Mouse (Mus musculus): Measurements from ENCODE around the gene Pip4p1.
"Not testable (repeated sequence)": the region's sequence is repeated elsewhere in the genome, so short reads cannot be mapped to it uniquely, and the experiment has no call there.

Pip4p1 gene

DNA sequence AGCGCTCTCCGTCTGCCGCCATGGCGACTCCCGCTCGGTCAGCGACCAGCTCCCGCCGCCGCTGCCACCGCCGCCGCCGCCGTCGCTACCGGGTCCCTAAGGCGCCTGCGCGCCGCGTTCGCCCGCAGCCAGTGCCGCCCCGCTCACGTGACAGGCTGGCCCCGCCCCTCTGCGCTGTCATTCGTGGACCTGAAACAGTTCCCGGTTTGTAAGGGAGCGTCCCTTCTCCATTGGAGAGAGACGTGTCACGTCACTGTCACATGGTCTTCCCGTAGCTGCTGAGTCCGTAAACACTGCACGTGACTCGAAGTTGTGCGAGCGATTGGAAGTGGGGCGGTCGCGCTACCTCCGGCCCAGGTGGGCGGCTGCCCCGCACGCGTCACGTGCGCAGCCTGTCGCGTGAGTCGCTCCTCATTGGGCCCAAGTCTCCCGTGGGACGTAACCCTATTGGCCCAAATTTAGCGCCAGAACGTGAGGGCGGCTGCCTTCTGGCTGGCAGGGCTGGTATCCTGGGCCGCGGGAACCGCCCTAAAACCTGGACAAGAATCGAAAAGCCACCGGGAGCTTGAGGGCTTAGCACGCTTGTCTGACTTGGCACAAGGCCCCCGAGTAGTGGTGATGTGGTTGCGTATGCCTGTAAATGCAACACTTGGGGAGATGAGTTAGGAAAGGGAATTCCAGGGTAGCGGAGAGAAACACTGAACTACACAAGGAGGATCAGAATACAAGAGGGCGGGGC lies at the start of gene Pip4p1, which contains the start of gene Pnp:
Pip4p1 (minus strand) TSS at position 103 of the 739 bp plus-strand sequence.
Pnp (plus strand) TSS at position 329 of the 739 bp plus-strand sequence.
- peak; percentile 99 for DNase-seq

DNA sequence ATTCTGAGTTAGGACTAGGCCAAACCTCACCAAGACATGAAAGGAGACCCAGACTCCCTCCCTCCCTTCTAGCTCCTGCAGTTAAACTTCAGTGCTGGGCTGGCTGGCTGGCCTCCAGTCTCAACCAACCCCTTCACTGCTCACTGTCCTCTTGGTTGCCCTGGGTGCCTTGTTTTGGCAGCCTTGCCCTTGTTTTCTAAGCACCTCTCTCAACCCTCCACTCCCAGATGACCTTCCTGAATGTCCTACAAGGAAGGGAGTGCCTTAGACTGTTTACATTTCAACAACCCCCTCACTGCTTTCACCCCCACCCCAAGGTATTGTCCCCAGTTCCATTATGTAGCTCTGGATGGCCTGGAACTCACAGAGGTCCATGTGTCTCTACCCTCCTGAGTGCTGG lies 49.0 kb upstream of the Pip4p1 start:
- no peak for DNase-seq

DNA sequence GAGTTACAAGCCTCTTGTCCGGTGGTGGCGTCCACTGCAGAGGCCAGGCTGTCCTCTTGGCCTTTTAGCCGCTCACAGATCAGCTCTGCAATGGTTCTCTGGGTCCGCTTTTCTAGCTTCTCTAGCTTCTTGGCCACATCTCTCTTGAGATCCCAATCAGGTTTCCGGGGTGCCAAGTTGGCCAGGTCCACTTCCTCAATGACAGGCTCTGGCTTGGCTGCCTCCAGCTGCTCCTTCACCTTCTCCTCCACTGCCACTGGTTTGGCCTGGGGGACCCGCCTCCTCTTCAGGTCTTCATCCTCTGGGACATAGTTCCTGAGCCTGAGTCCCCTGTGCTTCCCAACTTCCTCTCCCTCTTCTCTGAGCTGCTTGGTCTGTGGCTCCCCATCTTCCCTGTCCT lies 47.8 kb upstream of the Pip4p1 start:
- not testable (repeated sequence) for DNase-seq

DNA sequence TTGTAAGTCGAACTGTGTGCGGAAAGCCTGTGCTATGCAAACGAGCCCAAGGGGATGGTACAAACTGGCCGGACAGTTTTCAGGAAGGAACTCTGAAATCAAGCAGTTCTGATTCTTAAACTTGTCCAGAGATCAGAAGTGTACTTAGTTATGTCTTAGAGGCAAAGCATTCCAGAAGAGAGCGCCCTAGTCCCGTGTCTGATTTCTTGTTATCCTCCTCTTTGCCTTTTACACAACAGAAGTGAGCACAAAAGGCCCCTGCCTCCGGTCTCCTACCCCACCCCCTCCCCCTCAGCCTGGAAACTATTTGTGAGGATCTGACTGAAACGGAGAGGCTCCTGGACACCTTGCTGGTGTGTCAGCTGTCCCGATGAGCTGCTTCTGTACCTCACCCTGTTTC lies 46.0 kb upstream of the Pip4p1 start:
- DNase-seq: no peak

DNA sequence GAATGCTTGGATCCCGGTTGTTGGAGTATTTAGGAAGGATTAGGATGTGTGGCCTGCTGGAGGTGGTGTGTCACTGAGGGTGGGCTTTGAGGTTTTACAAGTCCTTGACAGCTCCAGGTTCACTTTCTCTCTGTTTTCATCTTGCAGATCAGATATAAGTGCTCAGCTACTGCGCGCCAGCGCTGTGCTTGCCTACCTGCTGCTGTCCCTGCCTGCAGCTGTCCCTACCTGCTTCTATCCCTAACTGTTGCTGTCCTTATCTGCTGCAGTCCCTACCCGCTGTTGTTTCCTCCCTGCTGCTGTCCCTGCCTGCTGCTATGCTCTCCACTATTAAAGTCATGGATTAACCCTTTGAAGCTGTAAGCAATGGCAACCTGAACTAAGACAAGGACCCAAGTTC lies 44.3 kb upstream of the Pip4p1 start:
- DNase-seq: no peak

DNA sequence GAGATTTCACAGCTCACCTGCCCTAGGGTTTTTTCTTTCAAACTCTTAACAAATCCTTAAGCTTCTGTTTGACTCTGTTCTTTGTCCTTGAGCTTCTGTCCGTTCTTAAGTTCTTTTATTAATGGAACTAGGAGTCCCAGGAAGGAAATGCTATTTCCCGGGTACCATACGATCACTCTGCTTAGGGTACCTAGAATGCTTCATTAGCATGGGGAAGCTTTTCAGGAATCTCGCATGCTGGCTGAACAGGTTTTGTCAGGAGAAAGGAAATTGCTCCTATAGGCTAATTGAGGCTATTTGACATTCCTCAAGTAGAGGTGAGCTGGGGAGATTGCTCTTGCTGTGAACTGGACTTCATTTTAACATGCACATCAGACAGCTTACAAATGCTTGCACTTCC lies 43.0 kb upstream of the Pip4p1 start:
- no peak for DNase-seq

DNA sequence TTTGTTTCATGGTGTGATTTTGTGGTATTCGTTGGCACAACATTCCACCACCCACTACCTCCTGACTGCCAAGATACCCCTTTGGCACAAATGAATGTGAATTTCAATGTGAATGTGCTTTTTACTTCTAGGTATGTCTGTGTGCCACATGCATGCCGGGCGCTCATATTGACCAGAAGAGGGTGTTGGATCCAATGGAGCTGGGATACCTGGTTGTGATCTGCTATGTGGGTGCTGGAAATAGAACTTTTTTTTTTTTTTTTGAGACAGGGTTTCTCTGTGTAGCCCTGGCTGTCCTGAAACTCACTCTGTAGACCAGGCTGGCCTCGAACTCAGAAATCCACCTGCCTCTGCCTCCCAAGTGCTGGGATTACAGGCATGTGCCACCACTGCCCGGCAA lies 42.4 kb upstream of the Pip4p1 start:
- not testable (repeated sequence) for DNase-seq

DNA sequence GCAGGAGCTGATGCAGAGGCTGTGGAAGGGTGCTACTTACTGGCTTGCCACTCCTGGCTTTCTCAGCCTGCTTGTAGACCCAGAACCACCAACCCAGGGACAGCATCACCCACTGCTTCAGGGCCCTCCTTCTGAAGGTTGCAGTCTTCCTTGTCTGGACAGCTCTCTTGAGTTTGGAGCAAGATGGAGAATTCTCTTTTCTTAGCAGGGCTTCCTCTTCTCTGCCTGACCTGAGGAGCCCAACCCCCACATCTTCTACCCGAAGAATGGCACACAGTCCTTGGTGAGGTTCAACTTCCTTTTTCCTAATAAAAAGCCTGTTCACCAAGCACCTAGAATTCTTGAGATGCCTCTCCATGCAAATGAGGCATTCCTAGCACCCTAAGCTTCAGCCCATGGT lies 40.2 kb upstream of the Pip4p1 start:
- no peak for DNase-seq

DNA sequence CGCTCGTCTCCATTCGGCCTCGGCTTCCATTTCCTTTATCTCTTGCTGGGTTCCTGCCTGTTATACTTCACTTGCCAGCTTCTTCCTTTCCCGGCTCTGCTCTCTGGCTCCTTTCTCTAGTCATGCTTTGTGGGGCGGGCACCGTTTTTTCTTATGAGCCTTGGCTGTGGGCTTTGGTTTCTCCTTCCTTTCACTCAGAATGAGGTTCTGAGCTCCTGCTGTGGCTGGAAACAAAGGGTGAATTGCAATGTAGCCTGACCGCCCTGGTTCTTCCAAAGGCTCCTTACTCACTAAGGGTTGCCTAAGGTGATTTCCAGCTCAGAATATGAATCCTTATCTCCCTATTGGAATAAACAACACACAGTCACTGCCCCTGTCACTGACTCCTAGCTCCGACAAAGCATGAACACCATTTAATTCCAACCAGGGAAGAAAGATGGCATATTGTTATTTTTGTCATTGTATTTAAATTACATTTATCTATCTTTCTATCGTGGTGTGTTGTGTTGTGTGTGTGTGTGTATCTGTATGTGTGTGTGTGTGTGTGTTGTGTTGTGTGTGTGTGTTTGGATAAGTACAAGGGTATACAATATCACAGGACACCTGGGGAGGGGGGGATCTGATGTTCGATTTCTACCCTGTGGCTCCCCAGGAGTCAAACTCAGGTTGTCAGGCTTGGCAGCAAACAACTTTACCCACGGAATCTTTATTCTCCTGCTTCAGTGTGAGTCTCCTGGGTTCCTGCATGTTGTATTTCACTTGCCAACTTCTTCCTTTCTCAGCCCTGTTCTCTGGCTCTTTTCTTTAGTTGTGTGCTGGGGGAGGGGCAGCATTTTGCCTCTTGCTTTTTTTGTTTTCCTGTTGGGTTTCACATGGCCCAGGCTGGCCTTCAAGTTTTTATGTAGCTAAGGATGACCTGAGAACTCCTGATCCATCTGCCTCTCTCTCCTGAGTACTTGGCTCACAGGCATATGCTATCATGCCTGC lies 39.2 kb upstream of the Pip4p1 start:
- DNase-seq: peak; percentile 38

DNA sequence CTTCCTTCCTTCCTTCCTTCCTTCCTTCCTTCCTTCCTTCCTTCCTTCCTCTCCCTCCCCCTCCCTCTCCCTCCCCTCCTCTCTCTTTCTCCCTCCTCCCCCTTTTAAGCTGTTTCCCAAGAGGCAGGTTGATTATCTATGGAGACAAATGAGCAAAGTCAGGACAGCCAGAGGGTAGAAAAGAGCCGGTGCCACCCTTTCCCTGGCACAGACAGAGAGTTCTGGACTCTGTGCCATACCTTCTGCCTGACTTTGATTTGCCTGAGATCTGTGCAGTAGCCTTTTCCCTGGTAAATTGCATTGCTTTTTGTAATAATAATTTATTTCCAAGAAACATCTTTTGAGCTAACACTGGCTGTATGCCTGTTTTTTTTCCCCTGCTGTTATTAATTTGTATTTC lies 38.4 kb upstream of the Pip4p1 start:
- no peak for DNase-seq

DNA sequence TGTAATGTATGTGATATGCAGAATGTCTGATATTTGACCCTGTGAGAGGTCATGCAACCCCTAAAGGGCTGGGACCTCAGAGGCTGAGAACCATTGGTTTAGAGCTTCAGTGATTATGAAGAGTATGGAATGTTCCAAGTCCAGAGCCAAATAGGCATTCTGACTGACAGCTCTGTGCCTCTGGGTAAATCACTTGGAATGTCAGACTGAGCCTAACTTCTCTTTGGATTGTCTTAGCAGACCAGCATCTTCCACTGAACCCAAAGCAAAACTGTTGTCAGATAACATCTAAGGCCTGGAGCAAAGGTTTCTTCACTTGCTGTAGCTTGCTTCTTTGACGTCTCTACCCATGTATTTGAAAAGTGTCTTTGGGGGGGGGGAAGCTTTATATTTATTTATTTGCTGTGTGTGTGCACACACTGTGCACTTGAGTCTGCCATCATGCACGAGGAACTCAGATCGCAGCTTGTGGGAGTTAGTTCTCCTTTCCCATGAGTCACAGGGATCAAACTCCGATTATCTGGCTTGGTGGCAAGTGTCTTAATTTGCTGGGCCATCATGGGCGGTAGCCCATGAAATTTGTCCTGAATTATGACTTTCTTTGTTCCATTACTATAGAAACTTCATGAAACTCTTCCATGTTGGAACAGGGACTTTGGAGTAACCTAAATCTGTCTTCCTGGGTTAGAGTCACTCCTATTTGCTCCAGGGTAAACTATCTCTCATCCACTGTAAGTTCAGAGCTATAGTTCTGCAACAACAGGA lies 37.7 kb upstream of the Pip4p1 start:
- no peak for DNase-seq

DNA sequence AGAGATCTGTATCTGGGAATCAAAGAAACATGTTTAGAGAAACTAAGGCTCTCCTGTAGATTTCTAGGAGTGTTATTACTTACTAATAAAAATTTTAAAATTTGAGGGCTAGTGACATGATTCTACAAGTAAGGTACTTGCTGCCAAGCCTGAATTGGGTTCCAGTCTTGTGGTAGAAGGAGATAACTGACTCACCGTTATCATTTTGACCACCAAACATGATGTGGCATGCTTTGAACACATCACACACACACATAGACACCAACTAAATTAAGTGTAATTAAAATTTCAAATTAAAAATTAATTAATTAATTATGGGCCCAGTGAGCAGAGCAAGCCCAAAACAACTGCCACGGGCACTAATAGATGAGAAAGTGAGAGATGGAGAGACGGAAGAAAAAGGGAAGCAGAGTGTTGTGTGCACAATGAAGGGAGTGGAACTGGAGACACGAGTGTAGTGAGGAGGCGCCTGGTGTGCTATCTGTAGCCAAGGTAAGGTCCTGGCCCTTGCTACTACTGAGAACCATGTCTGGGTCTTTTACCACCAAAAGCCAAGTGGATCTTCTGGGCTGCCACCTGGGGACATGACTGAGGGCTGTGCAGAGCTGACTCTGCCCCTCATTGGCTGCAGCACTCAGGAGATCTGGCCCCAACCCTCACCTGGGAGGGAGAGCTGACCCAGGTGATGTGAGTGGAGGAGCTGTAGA lies 27.8 kb upstream of the Pip4p1 start:
- not testable (repeated sequence) for DNase-seq

DNA sequence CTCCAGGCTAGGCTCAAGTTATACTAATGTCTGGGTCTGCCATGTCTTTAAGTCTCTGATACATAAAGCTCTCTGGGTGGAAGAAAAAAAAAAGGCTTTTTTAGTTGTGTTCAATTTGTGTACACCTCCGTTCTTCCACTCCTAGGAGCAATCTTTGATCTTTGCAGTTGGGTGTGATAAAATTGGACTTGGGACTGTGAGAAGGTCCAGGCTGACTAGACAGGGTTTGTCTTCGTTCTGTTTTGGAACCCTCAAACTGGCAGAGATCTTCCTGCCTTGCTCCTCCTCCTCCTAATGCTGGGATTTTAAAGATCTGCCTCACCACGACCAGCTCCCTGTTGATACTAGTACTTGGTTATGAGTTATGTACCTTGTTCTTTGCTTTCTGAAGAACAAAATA lies 26.5 kb upstream of the Pip4p1 start:
- DNase-seq: not testable (repeated sequence)

DNA sequence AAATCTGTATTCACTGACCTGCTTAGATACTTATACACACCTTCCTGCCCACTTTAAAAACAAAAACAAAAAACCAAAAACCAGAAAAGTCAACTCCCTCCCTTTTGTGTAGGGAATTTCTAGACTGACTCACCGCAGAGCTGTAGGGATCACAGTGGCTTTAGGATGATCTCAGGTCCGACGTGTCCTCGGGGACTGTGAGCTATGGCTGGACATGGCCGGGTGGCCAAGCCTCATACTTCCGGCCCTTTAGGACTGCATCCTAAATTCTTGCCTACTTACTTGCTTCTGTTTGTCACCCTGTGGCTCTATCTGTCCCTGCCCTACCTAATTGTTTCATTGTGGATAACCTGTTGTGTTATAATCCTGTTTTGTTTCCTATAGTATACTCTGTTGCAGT lies 26.1 kb upstream of the Pip4p1 start:
- not testable (repeated sequence) for DNase-seq

DNA sequence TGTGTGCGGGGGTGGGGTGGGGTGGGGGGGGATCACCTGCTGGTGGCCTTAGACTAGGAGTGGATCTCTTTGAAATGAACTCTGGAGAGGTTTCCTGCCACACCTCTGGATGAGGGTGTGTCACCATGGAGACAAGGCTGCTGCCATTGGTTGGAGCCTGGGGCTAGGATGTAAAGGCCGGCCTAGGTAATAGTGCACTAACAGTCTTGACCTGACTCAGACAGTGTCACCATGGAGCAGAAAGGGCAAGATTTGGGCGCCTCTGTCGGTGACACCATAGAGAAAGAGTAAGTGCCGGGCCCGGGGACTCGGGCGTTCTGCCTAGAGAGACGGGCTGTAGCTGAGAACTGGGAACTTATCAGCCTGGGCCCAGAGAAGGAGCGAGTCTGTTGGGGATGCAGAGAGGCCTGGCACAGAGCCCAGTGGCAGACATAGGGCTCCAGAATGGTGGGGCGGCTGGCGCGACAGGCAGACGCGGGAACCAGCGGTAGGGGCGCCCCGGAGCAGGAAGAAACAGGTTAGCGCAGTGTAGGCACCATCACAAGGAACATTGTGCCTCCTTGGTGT lies 25.4 kb upstream of the Pip4p1 start, which contains the start of gene Pnp2:
Pnp2 (plus strand) TSS at position 51 of the 567 bp plus-strand sequence.
- DNase-seq: peak; percentile 55

DNA sequence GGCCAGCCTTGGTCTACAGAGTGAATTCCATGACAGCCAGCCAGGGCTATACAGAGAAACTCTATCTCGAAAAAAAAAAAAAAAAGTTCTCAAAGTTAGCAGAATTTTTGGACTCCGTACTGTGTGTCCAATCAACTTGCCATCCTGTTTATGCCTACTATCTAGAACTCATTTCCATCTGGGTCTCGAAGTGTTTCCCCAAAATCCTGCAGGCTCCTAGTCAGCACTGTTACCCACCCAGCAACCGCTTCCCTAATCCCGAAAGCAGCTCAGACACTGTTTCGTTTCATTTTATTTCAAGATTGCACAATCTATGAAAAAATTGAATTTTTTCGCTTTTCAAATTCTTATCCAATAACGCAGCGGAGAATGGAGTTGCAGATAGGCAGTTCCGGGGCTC lies 24.8 kb upstream of the Pip4p1 start:
- DNase-seq: no peak

DNA sequence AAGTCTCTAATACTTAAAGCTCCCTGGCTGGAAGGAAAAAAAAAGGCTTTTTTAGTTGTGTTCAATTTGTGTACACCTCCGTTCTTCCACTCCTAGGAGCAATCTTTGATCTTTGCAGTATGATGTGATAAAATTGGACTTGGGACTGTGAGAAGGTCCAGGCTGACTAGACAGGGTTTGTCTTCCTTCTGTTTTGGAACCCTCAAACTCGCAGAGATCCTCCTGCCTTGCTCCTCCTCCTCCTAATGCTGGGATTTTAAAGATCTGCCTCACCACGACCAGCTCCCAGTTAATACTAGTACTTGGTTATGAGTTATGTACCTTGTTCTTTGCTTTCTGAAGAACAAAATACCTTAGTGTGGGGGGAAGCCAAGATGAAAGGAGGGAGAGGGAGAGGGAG lies 14.9 kb upstream of the Pip4p1 start:
- not testable (repeated sequence) for DNase-seq

DNA sequence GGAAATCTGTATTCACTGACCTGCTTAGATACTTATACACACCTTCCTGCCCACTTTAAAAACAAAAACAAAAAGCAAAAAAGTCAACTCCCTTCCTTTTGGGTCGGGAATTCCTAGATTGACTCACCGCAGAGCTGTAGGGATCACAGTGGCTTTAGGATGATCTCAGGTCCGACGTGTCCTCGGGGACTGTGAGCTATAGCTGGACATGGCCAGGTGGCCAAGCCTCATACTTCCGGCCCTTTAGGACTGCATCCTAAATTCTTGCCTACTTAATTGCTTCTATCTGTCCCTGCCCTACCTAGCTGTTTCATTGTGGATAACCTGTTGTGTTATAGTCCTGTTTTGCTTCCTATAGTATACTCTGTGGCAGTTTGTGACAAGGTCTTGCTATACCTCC lies 14.4 kb upstream of the Pip4p1 start:
- DNase-seq: not testable (repeated sequence)

DNA sequence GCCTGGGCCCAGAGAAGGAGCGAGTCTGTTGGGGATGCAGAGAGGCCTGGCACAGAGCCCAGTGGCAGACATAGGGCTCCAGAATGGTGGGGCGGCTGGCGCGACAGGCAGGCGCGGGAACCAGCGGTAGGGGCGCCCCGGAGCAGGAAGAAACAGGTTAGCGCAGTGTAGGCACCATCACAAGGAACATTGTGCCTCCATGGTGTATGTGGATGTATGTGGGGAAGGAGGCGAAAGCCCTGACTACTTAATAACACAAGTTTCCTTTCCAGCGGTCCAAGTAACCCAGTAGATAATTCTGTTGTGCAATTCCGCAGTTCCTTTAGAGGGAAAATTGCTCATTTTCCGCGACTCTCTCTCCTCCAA lies 14.0 kb upstream of the Pip4p1 start:
- not testable (repeated sequence) for DNase-seq

DNA sequence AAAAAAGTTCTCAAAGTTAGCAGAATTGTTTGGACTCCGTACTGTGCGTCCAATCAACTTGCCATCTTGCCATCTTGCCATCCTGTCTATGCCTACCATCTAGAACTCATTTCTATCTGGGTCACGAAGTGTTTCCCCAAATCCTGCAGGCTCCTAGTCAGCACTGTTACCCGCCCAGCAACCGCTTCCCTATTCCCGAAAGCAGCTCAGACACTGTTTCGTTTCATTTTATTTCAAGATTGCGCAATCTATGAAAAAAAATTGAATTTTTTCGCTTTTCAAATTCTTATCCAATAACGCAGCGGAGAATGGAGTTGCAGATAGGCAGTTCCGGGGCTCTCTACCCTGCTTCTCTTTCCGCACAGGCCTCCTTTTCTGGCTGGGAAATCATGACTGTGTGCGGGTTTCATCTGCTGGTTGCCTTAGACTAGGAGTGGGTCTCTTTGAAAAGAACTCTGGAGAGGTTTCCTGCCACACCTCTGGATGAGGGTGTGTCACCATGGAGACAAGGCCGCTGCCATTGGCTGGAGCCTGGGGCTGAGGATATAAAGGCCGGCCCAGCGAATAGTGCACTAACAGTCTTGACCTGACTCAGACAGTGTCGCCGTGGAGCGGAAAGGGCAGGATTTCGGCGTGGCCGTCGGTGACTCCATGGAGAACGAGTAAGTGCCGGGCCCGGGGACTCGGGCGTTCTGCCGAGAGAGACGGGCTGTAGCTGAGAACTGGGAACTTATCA lies 13.4 kb upstream of the Pip4p1 start, which contains the start of gene Gm49342:
Gm49342 (plus strand) TSS at position 586 of the 736 bp plus-strand sequence.
- DNase-seq: peak; percentile 88

DNA sequence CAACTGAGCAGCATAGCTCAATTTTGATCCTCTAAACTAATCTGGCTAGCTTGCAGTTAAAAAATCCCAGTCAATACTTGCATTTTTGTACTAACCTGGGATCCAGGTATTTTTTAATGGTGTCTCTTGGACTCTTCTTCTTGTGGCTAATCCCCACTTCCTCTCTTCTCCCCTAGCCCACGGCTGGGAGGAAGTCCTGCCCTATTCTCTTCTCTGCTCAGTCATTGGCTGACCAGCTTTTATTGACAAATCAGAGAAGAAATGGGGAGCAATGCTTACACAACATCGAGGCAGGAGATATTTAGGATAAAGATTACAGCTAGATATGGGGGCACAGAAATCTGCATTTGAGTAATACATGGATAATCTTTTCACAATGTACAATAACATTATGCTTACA lies 8.3 kb upstream of the Pip4p1 start:
- DNase-seq: no peak
